Mouse (Mus musculus) midbrain, embryonic 11.5 days (tissue): ENCODE data around the gene Zhx3. TPM values are rescaled to one million over a fixed set of nuclear protein-coding genes. Genes with fewer than 3 reads are reported as not detected.

Source experiments
- ATAC-seq: fragments of 200-750 bp; cut with Nextera tagmentation; 2 replicates; pipeline ENCODE4 v1.8.0; 2017; ENCODE audit warnings: moderate TSS enrichment, moderate library complexity; ENCODE audit not compliant: low FRiP score
- DNase-seq: peaks from one replicate; pipeline ENCODE4 v3.0.0; 2015; ENCODE audit warnings: low spot score; ENCODE audit errors: missing footprints
- H3K27ac ChIP-seq: fragments of 300-500 bp; sonication (generic); 2 replicates; pipeline ENCODE4 v1.5.1; 2014; ENCODE audit warnings: low read depth, low read length
- H3K27me3 ChIP-seq: fragments of 300-500 bp; sonication (generic); 2 replicates; pipeline ENCODE4 v1.6.1; 2014; ENCODE audit warnings: mild to moderate bottlenecking, low read length, moderate library complexity, mixed read lengths; ENCODE audit not compliant: control insufficient read depth, insufficient read depth
- H3K36me3 ChIP-seq: fragments of 300-500 bp; sonication (generic); 2 replicates; pipeline ENCODE4 v1.6.1; 2014; ENCODE audit warnings: mild to moderate bottlenecking, low read length, moderate library complexity, mixed read lengths; ENCODE audit not compliant: control insufficient read depth, insufficient read depth
- H3K4me1 ChIP-seq: fragments of 300-500 bp; sonication (generic); 2 replicates; pipeline ENCODE4 v1.6.1; 2014; ENCODE audit warnings: low read length; ENCODE audit not compliant: control insufficient read depth, insufficient read depth
- H3K4me2 ChIP-seq: fragments of 300-500 bp; sonication (generic); 2 replicates; pipeline ENCODE4 v1.6.1; 2014; ENCODE audit warnings: mild to moderate bottlenecking, moderate library complexity
- H3K4me3 ChIP-seq: fragments of 300-500 bp; sonication (generic); 2 replicates; pipeline ENCODE4 v1.5.1; 2014; ENCODE audit warnings: low read depth, low read length
- H3K9ac ChIP-seq: fragments of 300-500 bp; sonication (generic); 2 replicates; pipeline ENCODE4 v1.6.1; 2014; ENCODE audit warnings: low read length
- H3K9me3 ChIP-seq: fragments of 300-500 bp; sonication (generic); 2 replicates; pipeline ENCODE4 v1.6.1; 2016; ENCODE audit warnings: low read length; ENCODE audit not compliant: control insufficient read depth
- WGBS: fragments of 180-500 bp; shearing (Covaris S2); extraction: QIAGEN DNeasy Blood & Tissue Kit; methylation state at CpG from one replicate; pipeline ENCODE4 v1.1.7; 2014; 5-methylcytosine and 5-hydroxymethylcytosine counted together
- polyA plus RNA-seq: library from polyadenylated mRNA; unstranded; fragments of >200 nt; fragmentation: Nextera tagmentation; extraction: Ambion mirVana; gene quantifications from 2 replicates; pipeline ENCODE4 v1.2.1, GENCODE M21; 2014

Zhx3 gene
- polyA plus RNA-seq, 1 experiment from 2014 or later = 7.8 TPM

GRCm38 (mm10) chr2:160724536-160724935, 148.3 kb downstream of the Zhx3 start:
- H3K4me3 ChIP-seq = no peak overlapping the region
- no peaks in the 10 kb centered on the region for H3K27me3 ChIP-seq
- H3K27ac ChIP-seq = no peak overlapping the region
- H3K9ac ChIP-seq = no peak overlapping the region
- no peak for ATAC-seq
- H3K4me1 ChIP-seq = no peaks in the 10 kb centered on the region
- WGBS = 94% methylated on average over 5 of the region's 5 CpGs
- no peaks in the 10 kb centered on the region for H3K9me3 ChIP-seq
- peak; percentile 76 for DNase-seq
- H3K36me3 ChIP-seq = peaks cover 12% of the 10 kb centered on the region
- H3K4me2 ChIP-seq = no peak overlapping the region

- H3K4me1 ChIP-seq = no peaks in the 10 kb centered on the region
- H3K9ac ChIP-seq = no peak overlapping the region
- H3K4me3 ChIP-seq = no peak overlapping the region
- H3K27ac ChIP-seq = no peak overlapping the region
- DNase-seq (peak; percentile 76), ATAC-seq (no peak)
- H3K9me3 ChIP-seq = no peaks in the 10 kb centered on the region
- no peaks in the 10 kb centered on the region for H3K27me3 ChIP-seq
- peaks cover 12% of the 10 kb centered on the region for H3K36me3 ChIP-seq
- H3K4me2 ChIP-seq = no peak overlapping the region
- WGBS = 94% methylated on average over 4 of the region's 4 CpGs
Measured at GRCm38 (mm10) chr2:160723613-160724375, 149.0 kb downstream of the Zhx3 start.

GRCm38 (mm10) chr2:160722714-160723113, 150.1 kb downstream of the Zhx3 start:
- H3K4me2 ChIP-seq = no peak overlapping the region
- no peak overlapping the region for H3K27ac ChIP-seq
- H3K4me3 ChIP-seq = no peak overlapping the region
- no peak for ATAC-seq
- peak; percentile 77 for DNase-seq
- H3K4me1 ChIP-seq = no peaks in the 10 kb centered on the region
- H3K9ac ChIP-seq = no peak overlapping the region
- WGBS = 79% methylated on average over 4 of the region's 4 CpGs
- no peaks in the 10 kb centered on the region for H3K27me3 ChIP-seq
- no peaks in the 10 kb centered on the region for H3K9me3 ChIP-seq
- peaks cover 17% of the 10 kb centered on the region for H3K36me3 ChIP-seq

- 90% methylated on average over 3 of the region's 3 CpGs for WGBS
Measured at GRCm38 (mm10) chr2:160718811-160719210, 154.0 kb downstream of the Zhx3 start.

GRCm38 (mm10) chr2:160717269-160717668, 155.5 kb downstream of the Zhx3 start:
- Histone ChIP-seq H3K4me2 (no peak overlapping the region), H3K27me3 (no peaks in the 10 kb centered on the region), H3K9me3 (no peaks in the 10 kb centered on the region), H3K4me1 (no peaks in the 10 kb centered on the region), H3K36me3 (peaks cover 26% of the 10 kb centered on the region), H3K27ac (no peak overlapping the region), H3K9ac (no peak overlapping the region), H3K4me3 (no peak overlapping the region)
- 73% methylated on average over 5 of the region's 5 CpGs for WGBS
- ATAC-seq (no peak), DNase-seq (no peak)

More at GRCm38 (mm10) chr2:160718811-160719210, 154.0 kb downstream of the Zhx3 start:
- Histone ChIP-seq H3K4me2 (no peak overlapping the region), H3K4me3 (no peak overlapping the region), H3K36me3 (peaks cover 28% of the 10 kb centered on the region), H3K9ac (no peak overlapping the region), H3K27me3 (no peaks in the 10 kb centered on the region), H3K27ac (no peak overlapping the region), H3K4me1 (no peaks in the 10 kb centered on the region), H3K9me3 (no peaks in the 10 kb centered on the region)
- no peak for ATAC-seq
- DNase-seq = peak; percentile 78

GRCm38 (mm10) chr2:160715463-160716030, 157.3 kb downstream of the Zhx3 start:
- H3K4me3 ChIP-seq = no peak overlapping the region
- no peak overlapping the region for H3K9ac ChIP-seq
- ATAC-seq = no peak
- H3K27ac ChIP-seq = no peak overlapping the region
- H3K36me3 ChIP-seq = peaks cover 29% of the 10 kb centered on the region
- H3K27me3 ChIP-seq = no peaks in the 10 kb centered on the region
- no peaks in the 10 kb centered on the region for H3K9me3 ChIP-seq
- H3K4me1 ChIP-seq = no peaks in the 10 kb centered on the region
- H3K4me2 ChIP-seq = no peak overlapping the region
- no peak for DNase-seq
- WGBS = 92% methylated on average over 4 of the region's 4 CpGs

- Histone ChIP-seq H3K4me2 (no peak overlapping the region), H3K27me3 (no peaks in the 10 kb centered on the region), H3K9me3 (no peaks in the 10 kb centered on the region), H3K4me3 (no peak overlapping the region), H3K27ac (no peak overlapping the region), H3K9ac (no peak overlapping the region), H3K36me3 (peaks cover 19% of the 10 kb centered on the region), H3K4me1 (no peaks in the 10 kb centered on the region)
- ATAC-seq (no peak), DNase-seq (no peak)
- WGBS = 91% methylated on average over 3 of the region's 3 CpGs
Measured at GRCm38 (mm10) chr2:160707673-160708072, 165.1 kb downstream of the Zhx3 start.

GRCm38 (mm10) chr2:160702824-160703223, 170.0 kb downstream of the Zhx3 start:
- Histone ChIP-seq H3K9me3 (no peaks in the 10 kb centered on the region), H3K9ac (no peak overlapping the region), H3K4me1 (no peaks in the 10 kb centered on the region), H3K4me3 (no peak overlapping the region), H3K27ac (no peak overlapping the region), H3K27me3 (no peaks in the 10 kb centered on the region), H3K36me3 (peaks cover 27% of the 10 kb centered on the region), H3K4me2 (no peak overlapping the region)
- ATAC-seq (no peak), DNase-seq (no peak)

GRCm38 (mm10) chr2:160701603-160702002, 171.2 kb downstream of the Zhx3 start:
- no peaks in the 10 kb centered on the region for H3K27me3 ChIP-seq
- no peak for DNase-seq
- no peak overlapping the region for H3K27ac ChIP-seq
- no peaks in the 10 kb centered on the region for H3K9me3 ChIP-seq
- no peak overlapping the region for H3K4me2 ChIP-seq
- WGBS = 89% methylated on average over 3 of the region's 3 CpGs
- no peak overlapping the region for H3K4me3 ChIP-seq
- ATAC-seq = no peak
- H3K36me3 ChIP-seq = peaks cover 24% of the 10 kb centered on the region
- H3K9ac ChIP-seq = no peak overlapping the region
- H3K4me1 ChIP-seq = no peaks in the 10 kb centered on the region
